Mouse (Mus musculus) macrophage (primary cell): ENCODE data around the gene Adnp. TPM values are rescaled to one million over a fixed set of nuclear protein-coding genes. Genes with fewer than 3 reads are reported as not detected.
A peak's percentile ranks its signal among the peaks of the same experiment; 100 is the strongest.
"Not testable (repeated sequence)": the region's sequence is repeated elsewhere in the genome, so short reads cannot be mapped to it uniquely, and the experiment has no call there.

ENCODE experiments used
- H3K27ac ChIP-seq: fragments of 350-480 bp; formaldehyde crosslinking; 2 replicates; pipeline ENCODE4 v1.9.0; 2021
- H3K36me3 ChIP-seq: fragments of 350-480 bp; formaldehyde crosslinking; 2 replicates; pipeline ENCODE4 v1.9.0; 2021; ENCODE audit errors: inconsistent target
- H3K4me3 ChIP-seq: fragments of 350-480 bp; formaldehyde crosslinking; 2 replicates; pipeline ENCODE4 v1.9.0; 2021; ENCODE audit errors: inconsistent target
- H3K79me2 ChIP-seq: fragments of 350-480 bp; formaldehyde crosslinking; 2 replicates; pipeline ENCODE4 v1.9.0; 2021; ENCODE audit errors: inconsistent target
- WGBS: methylation state at CpG from one replicate; pipeline ENCODE4 v1.1.7; 2026; ENCODE audit warnings: inconsistent platforms; ENCODE audit not compliant: missing documents; 5-methylcytosine and 5-hydroxymethylcytosine counted together
- polyA plus RNA-seq: library from polyadenylated mRNA; stranded (reverse); fragments of 250-400 nt; gene quantifications from 3 replicates; pipeline ENCODE4 v1.2.4, GENCODE M21; 2018; ENCODE audit warnings: inconsistent platforms

Adnp gene
- polyA plus RNA-seq, 1 experiment from 2014 or later: 4.2 TPM

- peaks cover under 1% of the 10 kb centered on the region; the same call in 1 of the 2 replicates for H3K36me3 ChIP-seq
- WGBS: 82% methylated on average over 2 of the region's 2 CpGs
- H3K27ac ChIP-seq: no peak overlapping the region
Measured at GRCm38 (mm10) chr2:168193685-168194084, 13.2 kb downstream of the Adnp start.

DNA sequence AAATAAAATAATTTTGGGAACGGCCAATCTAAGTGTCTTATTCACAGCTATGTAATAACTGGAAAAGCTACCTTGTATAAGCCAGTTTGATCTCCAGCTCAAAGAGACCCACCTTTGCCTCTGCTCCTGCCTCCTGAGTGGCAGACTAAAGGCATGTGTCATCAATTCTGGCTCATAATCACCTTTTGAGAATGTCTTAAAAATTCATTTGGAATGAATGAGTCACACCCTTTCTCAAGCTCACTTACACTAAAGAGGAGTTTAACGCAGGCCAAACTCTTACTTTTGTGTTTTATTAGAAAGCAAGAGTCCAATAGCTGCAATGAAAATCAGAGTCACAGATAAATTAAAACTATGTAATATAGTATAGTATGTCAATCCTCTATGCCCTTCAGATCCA, 15.1 kb downstream of the Adnp start:
- Histone ChIP-seq H3K27ac (no peak overlapping the region), H3K36me3 (peaks cover 17% of the 10 kb centered on the region), H3K4me3 (no peak overlapping the region), H3K79me2 (peaks cover 100% of the 10 kb centered on the region)
- WGBS: 94% methylated on average over 2 of the region's 2 CpGs

More at GRCm38 (mm10) chr2:168193685-168194084, 13.2 kb downstream of the Adnp start:
- Histone ChIP-seq H3K79me2 (peaks cover 100% of the 10 kb centered on the region), H3K4me3 (no peak overlapping the region)

GRCm38 (mm10) chr2:168175946-168176345, 31.0 kb downstream of the Adnp start:
- Histone ChIP-seq H3K36me3 (no peaks in the 10 kb centered on the region), H3K27ac (no peak overlapping the region), H3K79me2 (no peaks in the 10 kb centered on the region), H3K4me3 (no peak overlapping the region)
- 89% methylated on average over 7 of the region's 7 CpGs for WGBS

- Histone ChIP-seq H3K36me3 (no peaks in the 10 kb centered on the region), H3K4me3 (peak overlapping the region; percentile 38), H3K27ac (peak overlapping the region; percentile 34), H3K79me2 (no peaks in the 10 kb centered on the region)
- 3% methylated on average over 13 of the region's 13 CpGs for WGBS
Measured at GRCm38 (mm10) chr2:168170167-168170685, 36.7 kb downstream of the Adnp start.

DNA sequence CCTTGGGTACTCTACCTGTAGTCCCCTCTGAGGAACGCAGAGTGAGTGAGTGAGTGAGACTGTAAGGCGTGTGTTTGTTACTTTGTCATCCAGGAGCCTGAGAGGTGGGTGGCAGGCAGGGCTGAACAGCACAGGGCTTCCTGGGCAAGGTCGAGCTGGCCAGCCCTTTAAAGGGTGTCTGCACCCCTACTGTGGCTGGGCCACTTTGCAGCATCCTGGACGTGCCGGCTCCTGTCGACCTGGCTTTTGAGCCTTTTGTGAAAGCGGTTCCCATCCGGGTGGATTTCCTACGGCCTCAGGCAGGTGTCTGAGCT, 37.2 kb downstream of the Adnp start:
- WGBS: 8% methylated on average over 9 of the region's 9 CpGs
- Histone ChIP-seq H3K27ac (peak overlapping the region; percentile 34), H3K36me3 (no peaks in the 10 kb centered on the region), H3K4me3 (peak overlapping the region; percentile 38), H3K79me2 (no peaks in the 10 kb centered on the region)

- WGBS: 88% methylated on average over 9 of the region's 9 CpGs
- Histone ChIP-seq H3K36me3 (no peaks in the 10 kb centered on the region), H3K79me2 (no peaks in the 10 kb centered on the region), H3K4me3 (peak overlapping the region; percentile 38), H3K27ac (no peak overlapping the region)
Measured at GRCm38 (mm10) chr2:168168892-168169799, 37.8 kb downstream of the Adnp start.

GRCm38 (mm10) chr2:168167781-168168180, 39.1 kb downstream of the Adnp start:
- H3K27ac ChIP-seq: no peak overlapping the region
- no peaks in the 10 kb centered on the region for H3K36me3 ChIP-seq
- H3K4me3 ChIP-seq: no peak overlapping the region
- 51% methylated on average over 3 of the region's 3 CpGs for WGBS
- H3K79me2 ChIP-seq: no peaks in the 10 kb centered on the region

DNA sequence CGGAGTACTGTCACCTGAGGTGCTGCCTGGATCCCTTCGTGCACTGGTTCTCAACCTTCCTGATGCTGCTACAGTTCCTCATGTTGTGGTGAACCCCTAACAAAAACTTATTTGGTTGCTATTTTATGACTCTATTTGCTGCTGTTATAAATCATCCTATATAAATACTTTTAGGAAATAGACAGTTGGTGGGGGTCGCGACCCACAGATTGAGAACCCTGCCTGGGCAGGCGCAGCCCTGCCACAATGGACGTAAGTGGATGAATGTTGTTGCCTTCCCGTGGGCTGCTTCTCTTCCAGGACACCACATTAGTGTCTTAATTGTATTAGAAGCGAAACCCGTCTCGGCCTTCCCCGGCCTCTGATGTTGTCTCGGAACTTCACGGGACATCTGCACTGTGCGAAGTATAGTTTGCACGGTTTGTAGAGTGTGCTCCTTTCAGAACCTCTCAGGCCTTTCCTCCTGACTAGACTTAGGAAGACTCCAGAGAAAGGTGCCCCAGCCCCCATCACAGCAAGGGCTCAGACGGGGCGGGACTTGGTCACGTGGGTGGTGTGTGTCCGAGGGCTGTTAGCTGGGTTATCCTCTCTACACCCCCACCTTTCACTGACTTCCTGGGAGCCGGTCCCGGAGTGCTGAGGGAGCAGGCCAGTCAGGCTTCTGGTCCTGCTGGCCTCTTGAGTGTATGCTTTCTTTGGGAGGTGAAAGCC, 40.0 kb downstream of the Adnp start:
- Histone ChIP-seq H3K4me3 (no peak overlapping the region), H3K36me3 (no peaks in the 10 kb centered on the region), H3K27ac (no peak overlapping the region), H3K79me2 (no peaks in the 10 kb centered on the region)
- 92% methylated on average over 21 of the region's 21 CpGs for WGBS

DNA sequence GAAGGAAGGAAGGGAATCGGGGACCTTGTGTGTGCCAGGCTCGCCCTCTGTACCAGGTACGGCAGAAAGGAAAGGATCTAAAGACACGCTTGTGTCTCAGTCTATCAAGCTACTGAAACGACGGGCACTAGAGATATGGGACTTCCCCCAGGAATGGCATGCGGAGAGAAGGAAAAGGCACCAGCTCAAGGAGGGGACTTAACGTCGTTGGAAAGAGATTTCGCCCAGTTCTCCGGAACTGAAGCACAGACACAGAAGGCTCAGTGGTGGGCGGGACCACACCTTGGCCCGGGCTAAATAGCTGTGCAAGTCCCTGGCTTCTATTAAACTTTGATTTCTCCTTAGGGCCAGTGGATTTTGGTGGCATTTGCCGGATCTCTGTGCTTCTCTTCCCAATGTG, 44.9 kb downstream of the Adnp start:
- H3K4me3 ChIP-seq: no peak overlapping the region
- H3K79me2 ChIP-seq: no peaks in the 10 kb centered on the region
- H3K27ac ChIP-seq: no peak overlapping the region
- WGBS: 11% methylated on average over 14 of the region's 14 CpGs
- H3K36me3 ChIP-seq: no peaks in the 10 kb centered on the region

DNA sequence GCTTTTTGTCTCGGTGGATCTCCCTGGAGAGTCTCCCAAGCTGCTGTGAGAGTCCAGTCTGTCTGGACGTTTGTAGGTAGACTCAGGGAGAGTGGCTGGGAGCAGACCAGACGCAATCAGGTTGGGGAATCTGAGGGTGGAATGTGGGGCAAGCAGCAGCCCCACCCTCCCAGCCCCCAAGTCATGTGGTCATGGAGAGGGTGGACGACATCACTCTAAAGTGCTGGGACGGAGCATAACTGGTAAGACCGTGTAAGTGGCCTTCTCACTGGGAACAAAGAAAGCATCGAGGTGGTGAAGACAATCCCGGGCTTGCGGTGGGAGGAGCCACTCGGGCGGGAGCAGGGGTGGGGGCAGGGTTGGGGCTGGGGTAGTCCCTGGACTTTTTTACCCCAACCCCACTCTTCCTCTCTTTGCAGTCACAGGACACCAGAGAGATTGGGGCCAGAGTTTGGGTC, 45.4 kb downstream of the Adnp start:
- WGBS: 36% methylated on average over 11 of the region's 11 CpGs

GRCm38 (mm10) chr2:168160370-168160930, 46.5 kb downstream of the Adnp start:
- WGBS: 88% methylated on average over 9 of the region's 9 CpGs
- Histone ChIP-seq H3K4me3 (no peak overlapping the region), H3K36me3 (no peaks in the 10 kb centered on the region), H3K79me2 (no peaks in the 10 kb centered on the region), H3K27ac (no peak overlapping the region)

More for the DNA sequence above, 45.4 kb downstream of the Adnp start:
- Histone ChIP-seq H3K4me3 (no peak overlapping the region), H3K27ac (no peak overlapping the region), H3K36me3 (no peaks in the 10 kb centered on the region), H3K79me2 (no peaks in the 10 kb centered on the region)

DNA sequence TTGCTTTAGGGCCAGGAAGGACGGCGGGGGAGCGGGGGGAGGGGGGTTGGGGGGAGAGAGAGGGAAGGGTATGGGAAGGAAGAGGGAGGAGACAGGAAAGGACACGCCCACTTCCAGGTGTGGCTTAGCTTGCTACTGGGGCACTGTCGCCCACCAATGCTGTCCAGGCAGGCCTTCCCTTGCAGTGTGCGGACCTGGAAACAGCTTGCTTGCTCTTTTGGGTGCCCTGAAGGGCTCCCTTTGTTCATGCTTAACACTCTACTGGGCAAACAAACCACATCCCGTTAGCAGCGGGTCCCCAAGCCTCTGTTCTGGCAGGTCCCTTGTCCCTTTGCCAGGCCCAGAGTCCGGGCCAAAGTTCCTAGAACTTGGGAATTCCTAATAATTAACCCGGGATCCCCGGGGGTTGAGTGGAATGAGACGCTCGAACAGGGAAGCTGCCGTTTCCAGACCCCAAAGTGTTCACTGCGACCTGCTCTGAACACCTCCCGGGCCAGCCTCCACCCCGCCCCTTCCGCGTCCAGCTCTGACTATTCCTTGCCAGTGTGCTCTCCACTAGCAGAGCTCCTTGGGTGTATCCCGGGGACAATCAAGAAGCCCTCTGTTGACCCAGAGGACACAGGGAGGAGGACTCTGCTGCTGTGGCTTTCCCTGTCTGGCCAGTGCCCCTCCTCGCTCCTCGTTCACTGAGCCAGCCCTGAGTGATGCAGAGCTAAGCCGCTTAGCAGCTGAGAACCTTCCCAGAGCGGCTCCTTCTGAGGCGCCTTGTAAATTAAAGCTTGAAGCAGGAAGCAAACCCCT, 47.8 kb downstream of the Adnp start:
- no peak overlapping the region for H3K27ac ChIP-seq

GRCm38 (mm10) chr2:168157974-168158373, 48.9 kb downstream of the Adnp start:
- WGBS: 41% methylated on average over 6 of the region's 11 CpGs
- H3K4me3 ChIP-seq, H3K79me2 ChIP-seq, H3K27ac ChIP-seq, H3K36me3 ChIP-seq: not testable (repeated sequence)

More for the DNA sequence above, 47.8 kb downstream of the Adnp start:
- 11% methylated on average over 25 of the region's 25 CpGs for WGBS
- Histone ChIP-seq H3K4me3 (no peak overlapping the region), H3K36me3 (no peaks in the 10 kb centered on the region), H3K79me2 (no peaks in the 10 kb centered on the region)

- Histone ChIP-seq H3K4me3 (no peak overlapping the region), H3K36me3 (no peaks in the 10 kb centered on the region), H3K79me2 (no peaks in the 10 kb centered on the region), H3K27ac (no peak overlapping the region)
- WGBS: 96% methylated on average over 14 of the region's 14 CpGs
Measured at GRCm38 (mm10) chr2:168156361-168156760, 50.6 kb downstream of the Adnp start.
